Mouse (Mus musculus) midbrain, embryonic 11.5 days (tissue): ENCODE data around the gene Vrk3. TPM values are rescaled to one million over a fixed set of nuclear protein-coding genes. Genes with fewer than 3 reads are reported as not detected.

ENCODE experiments used
- ATAC-seq: fragments of 200-750 bp; cut with Nextera tagmentation; 2 replicates; pipeline ENCODE4 v1.8.0; 2017; ENCODE audit warnings: moderate TSS enrichment, moderate library complexity; ENCODE audit not compliant: low FRiP score
- DNase-seq: peaks from one replicate; pipeline ENCODE4 v3.0.0; 2015; ENCODE audit warnings: low spot score; ENCODE audit errors: missing footprints
- H3K27ac ChIP-seq: fragments of 300-500 bp; sonication (generic); 2 replicates; pipeline ENCODE4 v1.5.1; 2014; ENCODE audit warnings: low read depth, low read length
- H3K27me3 ChIP-seq: fragments of 300-500 bp; sonication (generic); 2 replicates; pipeline ENCODE4 v1.6.1; 2014; ENCODE audit warnings: mild to moderate bottlenecking, low read length, moderate library complexity, mixed read lengths; ENCODE audit not compliant: control insufficient read depth, insufficient read depth
- H3K36me3 ChIP-seq: fragments of 300-500 bp; sonication (generic); 2 replicates; pipeline ENCODE4 v1.6.1; 2014; ENCODE audit warnings: mild to moderate bottlenecking, low read length, moderate library complexity, mixed read lengths; ENCODE audit not compliant: control insufficient read depth, insufficient read depth
- H3K4me1 ChIP-seq: fragments of 300-500 bp; sonication (generic); 2 replicates; pipeline ENCODE4 v1.6.1; 2014; ENCODE audit warnings: low read length; ENCODE audit not compliant: control insufficient read depth, insufficient read depth
- H3K4me2 ChIP-seq: fragments of 300-500 bp; sonication (generic); 2 replicates; pipeline ENCODE4 v1.6.1; 2014; ENCODE audit warnings: mild to moderate bottlenecking, moderate library complexity
- H3K4me3 ChIP-seq: fragments of 300-500 bp; sonication (generic); 2 replicates; pipeline ENCODE4 v1.5.1; 2014; ENCODE audit warnings: low read depth, low read length
- H3K9ac ChIP-seq: fragments of 300-500 bp; sonication (generic); 2 replicates; pipeline ENCODE4 v1.6.1; 2014; ENCODE audit warnings: low read length
- H3K9me3 ChIP-seq: fragments of 300-500 bp; sonication (generic); 2 replicates; pipeline ENCODE4 v1.6.1; 2016; ENCODE audit warnings: low read length; ENCODE audit not compliant: control insufficient read depth
- WGBS: fragments of 180-500 bp; shearing (Covaris S2); extraction: QIAGEN DNeasy Blood & Tissue Kit; methylation state at CpG from one replicate; pipeline ENCODE4 v1.1.7; 2014; 5-methylcytosine and 5-hydroxymethylcytosine counted together
- polyA plus RNA-seq: library from polyadenylated mRNA; unstranded; fragments of >200 nt; fragmentation: Nextera tagmentation; extraction: Ambion mirVana; gene quantifications from 2 replicates; pipeline ENCODE4 v1.2.1, GENCODE M21; 2014

The Vrk3 gene
- polyA plus RNA-seq, 1 experiment from 2014 or later = 41.7 TPM

DNA sequence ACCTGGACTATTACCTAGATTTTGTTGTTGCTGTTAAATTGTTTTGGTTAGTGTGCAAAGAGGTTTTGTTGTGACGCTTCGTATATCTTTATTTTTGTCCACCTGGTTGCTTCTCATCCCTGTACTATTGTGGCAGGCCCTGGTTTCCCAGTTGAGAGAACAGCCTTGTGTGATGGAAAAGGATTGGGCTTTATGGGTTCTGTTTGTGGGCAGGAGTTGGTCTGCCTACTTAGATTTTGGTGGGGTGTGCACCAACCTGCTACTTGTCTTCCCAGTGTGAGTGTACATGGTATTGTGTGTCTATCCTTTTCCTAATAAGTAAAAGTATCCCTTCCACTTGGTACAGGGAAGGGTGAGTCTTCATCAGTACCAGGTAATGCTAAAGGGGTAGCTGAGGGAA is 71.2 kb downstream of the Vrk3 start:
- no peak for ATAC-seq
- WGBS = 93% methylated on average over 2 of the region's 2 CpGs
- no peak for DNase-seq
- H3K9me3 ChIP-seq = no peaks in the 10 kb centered on the region
- H3K4me2 ChIP-seq = peak overlapping the region; percentile 97; the same call in 1 of the 2 replicates
- H3K4me1 ChIP-seq = peaks cover 38% of the 10 kb centered on the region
- no peak overlapping the region for H3K4me3 ChIP-seq
- peak overlapping the region; percentile 36; the same call in 1 of the 2 replicates for H3K9ac ChIP-seq
- H3K36me3 ChIP-seq = no peaks in the 10 kb centered on the region
- H3K27ac ChIP-seq = no peak overlapping the region
- H3K27me3 ChIP-seq = no peaks in the 10 kb centered on the region

DNA sequence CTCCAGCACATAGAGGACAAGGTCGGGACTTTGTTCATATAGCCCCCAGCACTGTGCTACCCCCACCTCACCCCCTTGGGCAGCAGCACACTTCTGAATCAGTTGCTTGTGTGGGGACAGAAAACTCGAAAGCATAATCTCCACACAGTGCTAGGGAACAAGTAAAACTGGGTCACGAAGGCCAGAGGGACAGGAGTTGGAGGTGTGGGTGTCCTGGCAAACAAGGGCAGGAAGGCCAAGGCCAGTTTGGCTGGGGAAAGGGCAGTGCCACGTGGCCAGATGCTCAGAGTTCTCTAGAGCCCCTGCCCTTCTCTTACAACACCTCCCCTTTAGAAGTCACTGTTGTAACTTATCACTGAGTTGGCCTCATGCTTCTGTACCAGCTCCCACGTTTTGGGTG is 71.7 kb downstream of the Vrk3 start:
- H3K9me3 ChIP-seq = no peaks in the 10 kb centered on the region
- H3K27ac ChIP-seq = no peak overlapping the region
- no peak overlapping the region for H3K4me2 ChIP-seq
- no peak overlapping the region for H3K9ac ChIP-seq
- no peak for ATAC-seq
- H3K4me1 ChIP-seq = peaks cover 33% of the 10 kb centered on the region
- DNase-seq = no peak
- H3K27me3 ChIP-seq = no peaks in the 10 kb centered on the region
- H3K36me3 ChIP-seq = no peaks in the 10 kb centered on the region
- 77% methylated on average over 5 of the region's 5 CpGs for WGBS
- no peak overlapping the region for H3K4me3 ChIP-seq

DNA sequence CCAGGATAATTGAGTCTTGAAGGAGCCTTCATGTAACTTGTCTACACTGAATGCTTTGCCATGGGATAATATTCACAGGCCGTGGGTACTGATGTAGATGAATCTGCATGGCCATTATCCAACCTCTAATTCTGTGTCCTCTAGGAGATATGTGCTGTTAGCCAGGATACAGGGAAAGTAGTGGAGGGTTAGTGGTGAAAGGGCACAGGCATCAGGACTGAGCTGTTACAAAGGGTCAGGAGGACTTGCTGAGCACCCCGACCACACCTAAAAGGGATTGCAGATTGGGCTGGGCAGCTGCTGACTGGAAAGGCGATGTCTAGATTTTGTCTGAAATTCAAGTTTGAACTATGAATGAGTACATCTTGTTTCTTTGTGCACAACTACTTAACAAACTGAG is 72.3 kb downstream of the Vrk3 start:
- H3K36me3 ChIP-seq = no peaks in the 10 kb centered on the region
- WGBS = 93% methylated on average over 3 of the region's 3 CpGs
- DNase-seq = no peak

DNA sequence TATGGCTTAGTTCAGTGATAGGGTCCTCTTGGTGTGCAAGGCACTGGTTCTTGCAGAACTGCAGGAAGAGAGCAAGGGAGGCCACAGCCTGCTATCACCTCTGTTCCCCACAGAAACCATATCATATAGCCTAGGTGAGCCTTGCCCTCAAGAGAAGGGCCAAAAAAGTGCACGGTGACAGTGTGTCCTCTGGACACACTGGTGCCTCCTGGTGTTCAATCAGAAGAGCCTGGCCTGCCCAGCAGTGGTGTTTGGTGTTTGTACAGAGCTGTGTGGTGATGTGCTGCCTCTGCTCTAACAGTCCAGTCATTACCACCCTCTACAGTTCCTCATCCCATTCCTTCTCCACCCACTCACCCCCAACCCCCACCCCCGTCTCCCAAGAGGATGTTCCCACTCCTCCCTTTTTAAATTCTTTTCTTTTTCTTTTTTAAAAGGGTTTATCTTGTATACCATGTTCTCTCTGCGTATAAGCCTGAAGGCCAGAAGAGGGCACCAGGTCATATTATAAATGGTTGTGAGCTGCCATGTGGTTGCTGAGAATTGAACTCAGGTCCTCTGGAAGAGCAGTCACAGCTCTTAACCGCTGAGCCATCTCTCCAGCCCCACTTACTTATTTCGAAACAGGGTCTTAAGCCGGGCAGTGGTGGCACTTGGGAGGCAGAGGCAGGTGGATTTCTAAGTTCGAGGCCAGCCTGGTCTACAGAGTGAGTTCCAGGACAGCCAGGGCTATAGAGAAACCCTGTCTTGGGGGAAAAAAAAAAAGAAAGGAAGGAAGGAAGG is 73.6 kb downstream of the Vrk3 start:
- no peak overlapping the region for H3K27ac ChIP-seq
- ATAC-seq = no peak
- no peaks in the 10 kb centered on the region for H3K9me3 ChIP-seq
- no peak overlapping the region for H3K4me3 ChIP-seq
- H3K36me3 ChIP-seq = no peaks in the 10 kb centered on the region
- WGBS = 87% methylated on average over 7 of the region's 7 CpGs
- no peak overlapping the region for H3K9ac ChIP-seq
- peaks cover 29% of the 10 kb centered on the region for H3K4me1 ChIP-seq
- H3K27me3 ChIP-seq = no peaks in the 10 kb centered on the region
- DNase-seq = no peak
- no peak overlapping the region for H3K4me2 ChIP-seq

More for the DNA sequence above, 72.3 kb downstream of the Vrk3 start:
- Histone ChIP-seq H3K4me3 (no peak overlapping the region), H3K27ac (no peak overlapping the region), H3K9me3 (no peaks in the 10 kb centered on the region), H3K27me3 (no peaks in the 10 kb centered on the region), H3K9ac (no peak overlapping the region), H3K4me2 (no peak overlapping the region), H3K4me1 (peaks cover 29% of the 10 kb centered on the region)
- ATAC-seq = no peak

DNA sequence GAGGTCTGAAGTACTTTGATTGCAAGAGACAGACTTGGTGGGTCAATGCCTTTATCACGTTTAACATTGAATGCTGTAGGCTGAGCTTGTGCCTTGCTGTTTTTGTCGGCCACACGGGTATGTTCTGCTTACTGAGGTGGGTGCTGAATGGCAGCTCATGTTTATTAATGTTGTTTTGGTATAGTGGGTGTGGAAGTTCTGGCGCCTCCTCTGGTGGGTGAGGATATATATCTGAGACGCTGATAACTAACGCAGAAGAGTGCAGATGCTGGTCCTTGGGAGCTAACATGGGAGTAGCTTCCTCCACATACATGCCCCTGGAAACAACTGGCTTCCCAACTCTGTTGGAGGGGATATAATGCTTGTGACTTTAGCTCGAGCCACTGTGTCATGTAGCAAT is 75.2 kb downstream of the Vrk3 start:
- H3K4me2 ChIP-seq = no peak overlapping the region
- DNase-seq = no peak
- H3K36me3 ChIP-seq = no peaks in the 10 kb centered on the region; the same call in 1 of the 2 replicates
- no peaks in the 10 kb centered on the region for H3K9me3 ChIP-seq
- ATAC-seq = no peak
- H3K4me3 ChIP-seq = no peak overlapping the region
- H3K27ac ChIP-seq = no peak overlapping the region
- peaks cover 15% of the 10 kb centered on the region for H3K4me1 ChIP-seq
- H3K9ac ChIP-seq = no peak overlapping the region
- no peaks in the 10 kb centered on the region for H3K27me3 ChIP-seq
- WGBS = 42% methylated on average over 7 of the region's 7 CpGs

DNA sequence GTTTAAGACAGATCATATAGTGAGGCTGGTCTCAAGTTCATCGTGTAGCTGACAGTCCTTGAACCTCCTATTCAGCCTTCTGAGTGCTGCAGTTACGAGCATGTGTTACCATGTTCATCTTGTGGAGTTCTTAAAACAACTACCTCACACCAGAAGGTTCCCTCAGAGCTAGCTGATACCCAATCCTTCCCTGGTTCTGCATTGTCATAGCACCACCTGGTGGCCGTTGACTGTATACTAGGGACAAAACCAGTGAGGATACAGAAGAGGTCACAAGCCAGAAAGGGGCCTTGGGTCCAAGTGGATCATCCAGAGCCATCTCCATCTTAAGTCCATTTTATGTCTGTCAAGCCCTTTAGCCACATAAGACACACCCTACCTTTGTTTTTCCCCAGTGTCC is 76.7 kb downstream of the Vrk3 start:
- H3K4me1 ChIP-seq = peaks cover 6% of the 10 kb centered on the region
- no peak overlapping the region for H3K27ac ChIP-seq
- no peaks in the 10 kb centered on the region for H3K27me3 ChIP-seq
- H3K36me3 ChIP-seq = peaks cover 14% of the 10 kb centered on the region
- peak; percentile 96 for DNase-seq
- WGBS = 42% methylated on average over 3 of the region's 3 CpGs
- H3K4me2 ChIP-seq = no peak overlapping the region
- no peak overlapping the region for H3K9ac ChIP-seq
- no peaks in the 10 kb centered on the region for H3K9me3 ChIP-seq
- H3K4me3 ChIP-seq = no peak overlapping the region
- peak; percentile 58; the same call in 1 of the 2 replicates for ATAC-seq

DNA sequence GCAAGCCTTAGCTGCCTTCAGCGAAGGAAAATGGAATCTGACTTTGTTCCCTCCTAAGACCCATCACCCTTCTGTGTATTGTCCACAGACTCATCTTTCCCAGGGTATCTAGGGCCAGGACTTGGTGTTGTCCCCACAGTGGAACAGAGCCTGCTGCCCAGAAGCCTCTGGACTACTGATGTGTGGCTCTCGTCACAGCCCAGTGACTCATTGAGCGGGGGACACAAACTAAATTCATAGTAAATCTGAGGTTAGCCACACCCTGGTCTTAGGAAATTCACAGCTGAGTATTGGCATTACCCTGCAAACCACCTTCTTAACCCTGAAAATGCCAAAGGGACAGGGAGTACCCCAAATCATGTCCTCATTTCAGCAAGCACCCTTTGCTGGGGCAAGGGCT is 78.6 kb downstream of the Vrk3 start:
- no peak for ATAC-seq
- H3K4me2 ChIP-seq = no peak overlapping the region
- no peak overlapping the region for H3K27ac ChIP-seq
- peak; percentile 10 for DNase-seq
- H3K4me1 ChIP-seq = peaks cover 6% of the 10 kb centered on the region
- H3K9ac ChIP-seq = no peak overlapping the region
- H3K36me3 ChIP-seq = peaks cover 27% of the 10 kb centered on the region
- no peaks in the 10 kb centered on the region for H3K9me3 ChIP-seq
- WGBS = 85% methylated on average over 3 of the region's 3 CpGs
- no peaks in the 10 kb centered on the region for H3K27me3 ChIP-seq
- H3K4me3 ChIP-seq = no peak overlapping the region

Other genes with a start within 250 kb of the Vrk3 start
- 0.07 TPM in 1 of 2 replicates, not detected in the other for gene Mybpc2, start 223.8 kb upstream of the Vrk3 start, polyA plus RNA-seq
- gene Spib, start 216.3 kb upstream of the Vrk3 start, polyA plus RNA-seq = 0.07 TPM in 1 of 2 replicates, not detected in the other
- 51.8 and 58.5 TPM in 2 replicates for gene Pold1, start 199.6 kb upstream of the Vrk3 start, polyA plus RNA-seq
- 63.8 and 69.6 TPM in 2 replicates for gene Nr1h2, start 194.5 kb upstream of the Vrk3 start, polyA plus RNA-seq
- 0.21 and 0.33 TPM in 2 replicates for gene Napsa, start 176.0 kb upstream of the Vrk3 start, polyA plus RNA-seq
- gene Kcnc3, start 157.7 kb upstream of the Vrk3 start, polyA plus RNA-seq = 0.86 and 1.3 TPM in 2 replicates
- 1.1 and 1.3 TPM in 2 replicates for gene Myh14, start 77.6 kb upstream of the Vrk3 start, polyA plus RNA-seq
- not detected in 2 replicates for gene Izumo2, start 39.7 kb upstream of the Vrk3 start, polyA plus RNA-seq
- 2.7 and 4.3 TPM in 2 replicates for gene Zfp473, start 2.6 kb downstream of the Vrk3 start, polyA plus RNA-seq
- gene Nup62, start 67.7 kb downstream of the Vrk3 start, polyA plus RNA-seq = 60.2 and 64.1 TPM in 2 replicates
- gene Il4i1, start 68.0 kb downstream of the Vrk3 start, polyA plus RNA-seq = 0.84 and 1.2 TPM in 2 replicates
- gene Atf5, start 68.2 kb downstream of the Vrk3 start, polyA plus RNA-seq = 2.8 and 3.3 TPM in 2 replicates
- 31.8 and 34.3 TPM in 2 replicates for gene Akt1s1, start 100.6 kb downstream of the Vrk3 start, polyA plus RNA-seq
- 63.4 and 69.4 TPM in 2 replicates for gene Tbc1d17, start 100.7 kb downstream of the Vrk3 start, polyA plus RNA-seq
- 26.1 and 28.6 TPM in 2 replicates for gene Pnkp, start 108.7 kb downstream of the Vrk3 start, polyA plus RNA-seq
- gene Ptov1, start 121.4 kb downstream of the Vrk3 start, polyA plus RNA-seq = 316 and 350 TPM in 2 replicates
- 69.5 and 75.4 TPM in 2 replicates for gene Med25, start 144.3 kb downstream of the Vrk3 start, polyA plus RNA-seq
- gene Fuz, start 147.7 kb downstream of the Vrk3 start, polyA plus RNA-seq = 18.8 and 23.1 TPM in 2 replicates
- gene Ap2a1, start 181.1 kb downstream of the Vrk3 start, polyA plus RNA-seq = 68.0 and 74.8 TPM in 2 replicates
- gene Tsks, start 194.8 kb downstream of the Vrk3 start, polyA plus RNA-seq = 0.07 TPM in 1 of 2 replicates, not detected in the other
- 20.8 and 21.8 TPM in 2 replicates for gene Cpt1c, start 226.4 kb downstream of the Vrk3 start, polyA plus RNA-seq
- gene Prmt1, start 238.2 kb downstream of the Vrk3 start, polyA plus RNA-seq = 276 and 281 TPM in 2 replicates
- 55.6 and 65.9 TPM in 2 replicates for gene Irf3, start 249.2 kb downstream of the Vrk3 start, polyA plus RNA-seq